Mouse (Mus musculus) bone marrow, adult 2 months (tissue): ENCODE data around the gene Ccdc188.

Source experiments
- CTCF ChIP-seq: fragments of 200-500 bp; IDR thresholded peaks from 2 replicates; pipeline ENCODE4 v1.5.1; 2011; ENCODE audit warnings: low read length, control low read depth; ENCODE audit not compliant: control insufficient read depth, insufficient read depth
- POLR2A ChIP-seq: fragments of 200-500 bp; IDR thresholded peaks from 2 replicates; pipeline ENCODE4 v1.6.1; 2011; ENCODE audit warnings: low read depth, mild to moderate bottlenecking, control low read depth, low read length, borderline replicate concordance; ENCODE audit not compliant: control insufficient read depth

DNA sequence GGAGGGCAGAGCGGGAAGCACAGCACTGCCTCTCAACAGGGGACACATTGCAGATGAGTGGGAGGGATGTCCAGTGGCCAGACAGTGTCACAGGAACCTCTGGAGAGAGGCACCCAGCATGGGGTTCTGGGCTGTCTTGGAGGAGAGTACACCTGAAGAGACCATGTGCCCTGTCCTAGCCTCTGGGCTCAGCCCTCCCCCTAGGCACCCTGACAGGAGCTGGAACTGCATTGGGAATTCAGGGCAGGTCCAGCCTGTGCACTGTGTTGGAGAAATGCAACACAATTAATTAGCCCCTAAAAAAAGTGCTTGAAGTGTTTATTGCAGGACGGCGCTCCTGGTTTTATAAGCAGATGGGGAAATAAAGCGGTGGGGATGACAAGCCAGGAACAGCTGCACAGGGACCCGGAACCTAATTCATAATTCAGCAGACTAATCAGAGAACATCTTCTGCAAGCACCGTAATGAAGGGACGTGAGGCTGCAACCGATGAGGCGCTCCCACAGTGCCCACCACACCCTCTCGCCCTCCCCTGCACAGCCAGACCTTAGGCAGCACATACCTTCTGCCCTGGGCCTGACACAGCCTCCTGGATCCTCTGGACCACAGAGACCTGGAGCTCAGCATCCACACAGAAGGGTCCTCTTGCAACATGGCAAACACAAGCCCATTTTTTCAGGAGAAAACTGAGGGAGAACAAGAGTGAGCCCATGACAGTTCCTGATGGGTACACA lies 19.1 kb upstream of the Ccdc188 start:
- TF ChIP-seq CTCF (no peak), POLR2A (no peak)
